Mouse (Mus musculus) embryonic fibroblast, embryonic 13.5 days (primary cell): Measurements from ENCODE around the gene A930017K11Rik.

Experiments
- CTCF ChIP-seq: IDR thresholded peaks from 2 replicates; pipeline ENCODE4 v1.5.1; 2011; ENCODE audit warnings: mild to moderate bottlenecking, control low read depth, low read length, moderate library complexity, borderline replicate concordance; ENCODE audit not compliant: insufficient read depth
- POLR2A ChIP-seq: IDR thresholded peaks from 2 replicates; pipeline ENCODE4 v1.6.1; 2011; ENCODE audit warnings: low read depth, mild to moderate bottlenecking, control low read depth, low read length, moderate library complexity

- no peak for TF ChIP-seq CTCF
- no peak for TF ChIP-seq POLR2A
Measured at GRCm38 (mm10) chr17:25970954-25971707, 18.8 kb upstream of the A930017K11Rik start.
